Mouse (Mus musculus): ENCODE measurements around the gene Zfp819.

DNA sequence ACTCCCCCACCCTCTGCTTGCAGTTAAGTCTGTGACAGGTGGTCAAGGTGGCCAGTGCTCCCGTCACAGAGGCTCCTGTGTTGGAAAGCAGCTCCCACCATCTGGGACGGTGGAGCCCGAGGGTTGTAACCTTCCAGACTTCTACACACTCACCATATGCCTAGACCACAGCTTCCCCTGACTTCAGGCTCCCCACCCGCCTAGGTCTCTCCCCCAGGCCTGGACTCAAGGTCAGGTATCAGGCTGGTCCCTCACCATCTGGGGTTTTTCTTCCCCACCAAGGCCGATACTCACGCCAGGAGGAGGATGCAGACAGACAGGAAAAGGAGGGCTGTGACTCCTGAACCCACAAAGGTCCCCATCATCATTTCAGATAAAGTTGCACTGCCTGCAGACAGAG, 49.3 kb downstream of the Zfp819 start:
- TF ChIP-seq POLR2A (IDR thresholded peaks at IDR 0.05; ENCODE audit: extremely low read depth, insufficient read depth, low read length) = no peak
- TF ChIP-seq CTCF (IDR thresholded peaks at IDR 0.05; ENCODE audit: extremely low read depth, insufficient read depth, low read length) = no peak
